Mouse (Mus musculus) limb, embryonic 12.5 days (tissue): ENCODE measurements around the gene Abhd17a. TPM values are rescaled to one million over a fixed set of nuclear protein-coding genes. Genes with fewer than 3 reads are reported as not detected.

Experiments used
- ATAC-seq: fragments of 200-750 bp; cut with Nextera tagmentation; 2 replicates; pipeline ENCODE4 v1.8.0; 2017; ENCODE audit warnings: low read depth, moderate TSS enrichment; ENCODE audit not compliant: insufficient number of reproducible peaks, insufficient read depth, low FRiP score, low TSS enrichment
- H3K27ac ChIP-seq: fragments of 300-500 bp; sonication (generic); 2 replicates; pipeline ENCODE4 v1.5.1; 2016; ENCODE audit warnings: mild to moderate bottlenecking, moderate library complexity
- H3K27me3 ChIP-seq: fragments of 300-500 bp; sonication (generic); 2 replicates; pipeline ENCODE4 v1.6.1; 2016; ENCODE audit warnings: mild to moderate bottlenecking, moderate library complexity
- H3K36me3 ChIP-seq: fragments of 300-500 bp; sonication (generic); 2 replicates; pipeline ENCODE4 v1.6.1; 2016; ENCODE audit warnings: mild to moderate bottlenecking, moderate library complexity
- H3K4me1 ChIP-seq: fragments of 300-500 bp; sonication (generic); replicated peaks from 2 replicates; pipeline ENCODE4 v1.6.1; 2016
- H3K4me2 ChIP-seq: fragments of 300-500 bp; sonication (generic); 2 replicates; pipeline ENCODE4 v1.6.1; 2016; ENCODE audit warnings: mild to moderate bottlenecking, moderate library complexity
- H3K4me3 ChIP-seq: fragments of 300-500 bp; sonication (generic); replicated peaks from 2 replicates; pipeline ENCODE4 v1.5.1; 2016; ENCODE audit warnings: mild to moderate bottlenecking
- H3K9ac ChIP-seq: fragments of 300-500 bp; sonication (generic); replicated peaks from 2 replicates; pipeline ENCODE4 v1.6.1; 2016; ENCODE audit warnings: mild to moderate bottlenecking, moderate library complexity
- H3K9me3 ChIP-seq: fragments of 300-500 bp; sonication (generic); 2 replicates; pipeline ENCODE4 v1.6.1; 2016; ENCODE audit warnings: mild to moderate bottlenecking, moderate library complexity
- WGBS: fragments of 180-500 bp; shearing (Covaris S2); methylation state at CpG from one replicate; pipeline ENCODE4 v1.1.7; 2016; 5-methylcytosine and 5-hydroxymethylcytosine counted together
- polyA plus RNA-seq: library from polyadenylated mRNA; unstranded; fragments of >200 nt; fragmentation: Nextera tagmentation; extraction: Ambion mirVana; gene quantifications from 2 replicates; pipeline ENCODE4 v1.2.1, GENCODE M21; 2016

Gene Abhd17a
- polyA plus RNA-seq, 1 experiment from 2014 or later, result 108 TPM

DNA sequence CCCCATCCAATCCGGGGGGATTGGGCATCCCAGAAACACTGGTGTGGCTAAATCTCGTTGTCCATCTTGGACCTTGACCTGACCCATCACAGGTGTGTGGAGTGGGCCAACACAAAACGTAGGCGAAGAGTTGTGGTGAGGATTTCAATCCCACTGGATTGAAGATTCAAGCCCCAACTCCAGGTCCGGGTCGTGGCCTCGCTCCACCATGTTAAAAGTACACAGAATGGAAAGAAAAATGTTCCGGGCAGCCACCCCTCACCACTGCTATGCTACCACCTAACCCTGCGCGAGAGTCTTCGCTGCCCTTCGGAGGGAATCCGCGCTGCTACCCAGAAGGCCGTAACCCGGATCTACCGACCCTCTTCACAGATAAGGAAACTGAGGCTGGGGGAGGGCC is 14.2 kb downstream of the Abhd17a start:
- Histone ChIP-seq H3K4me1 (peaks cover 52% of the 10 kb centered on the region), H3K27me3 (no peaks in the 10 kb centered on the region), H3K27ac (no peak overlapping the region), H3K4me2 (peak overlapping the region; percentile 98), H3K4me3 (peak overlapping the region; percentile 85), H3K9me3 (no peaks in the 10 kb centered on the region), H3K9ac (peak overlapping the region; percentile 76), H3K36me3 (no peaks in the 10 kb centered on the region)
- whole genome bisulfite sequencing, result 15% methylated on average over 17 of the region's 17 CpGs
- ATAC-seq, result no peak

DNA sequence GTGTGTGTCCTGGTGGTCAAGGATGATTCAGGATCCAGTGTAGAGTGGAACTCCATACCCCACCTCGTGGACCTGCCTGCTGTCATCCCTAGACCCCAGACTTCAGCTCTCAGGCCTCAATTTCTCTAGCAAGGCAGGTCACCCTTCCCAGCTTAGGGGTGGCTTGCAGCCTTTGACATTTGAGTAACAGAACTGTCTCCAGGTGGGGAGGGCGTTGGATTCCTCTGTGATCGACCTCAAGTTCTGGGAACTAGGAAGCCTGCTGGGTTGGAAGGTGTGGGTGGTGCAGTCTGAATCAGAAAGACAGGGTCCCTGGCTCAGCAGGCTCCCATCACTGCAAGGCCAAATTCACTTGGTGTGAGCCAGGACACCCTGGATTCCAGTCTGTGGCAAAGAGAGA is 15.2 kb downstream of the Abhd17a start:
- peaks cover 62% of the 10 kb centered on the region for H3K4me1 ChIP-seq
- no peaks in the 10 kb centered on the region for H3K9me3 ChIP-seq
- no peak for ATAC-seq
- no peak overlapping the region for H3K9ac ChIP-seq
- no peak overlapping the region for H3K27ac ChIP-seq
- H3K4me3 ChIP-seq, result 0 out of 2 replicates have a peak overlapping the region, but pooled peaks have one; percentile 85
- WGBS, result 74% methylated on average over 3 of the region's 3 CpGs
- peak overlapping the region; percentile 98; the same call in 1 of the 2 replicates for H3K4me2 ChIP-seq
- H3K27me3 ChIP-seq, result no peaks in the 10 kb centered on the region
- H3K36me3 ChIP-seq, result no peaks in the 10 kb centered on the region

- no peaks in the 10 kb centered on the region for H3K9me3 ChIP-seq
- H3K9ac ChIP-seq, result no peak overlapping the region
- WGBS, result 73% methylated on average over 9 of the region's 9 CpGs
- no peaks in the 10 kb centered on the region for H3K27me3 ChIP-seq
- no peak overlapping the region for H3K4me3 ChIP-seq
- H3K27ac ChIP-seq, result no peak overlapping the region
- ATAC-seq, result no peak
- H3K4me1 ChIP-seq, result peaks cover 68% of the 10 kb centered on the region
- H3K4me2 ChIP-seq, result 0 out of 2 replicates have a peak overlapping the region, but pooled peaks have one; percentile 2
- peaks cover under 1% of the 10 kb centered on the region; the same call in 1 of the 2 replicates for H3K36me3 ChIP-seq
Observed at GRCm38 (mm10) chr10:80573944-80574343, 16.2 kb downstream of the Abhd17a start.

DNA sequence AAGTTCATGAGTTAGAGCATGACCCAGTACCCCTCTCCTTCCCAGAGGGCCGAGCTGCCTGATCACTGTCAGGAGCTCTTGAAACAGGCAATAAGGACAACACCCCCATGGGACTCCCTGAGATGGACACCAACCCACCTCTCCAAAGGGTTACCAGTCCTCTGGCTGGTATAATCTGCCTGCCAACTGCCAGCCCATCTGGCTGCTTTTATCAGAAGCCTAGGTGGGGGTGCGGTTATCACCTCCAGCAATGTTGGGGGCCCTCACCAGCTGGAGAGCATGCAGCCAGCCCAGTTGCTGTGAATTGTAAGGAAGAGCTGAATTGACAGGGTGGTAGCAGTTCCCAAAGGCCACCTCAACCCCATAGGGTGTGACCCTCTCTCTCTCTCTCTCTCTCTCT is 17.7 kb downstream of the Abhd17a start:
- WGBS, result 94% methylated on average over 2 of the region's 2 CpGs
- no peak overlapping the region for H3K9ac ChIP-seq
- H3K4me2 ChIP-seq, result no peak overlapping the region
- H3K9me3 ChIP-seq, result no peaks in the 10 kb centered on the region
- H3K27ac ChIP-seq, result no peak overlapping the region
- no peak overlapping the region for H3K4me3 ChIP-seq
- no peaks in the 10 kb centered on the region for H3K27me3 ChIP-seq
- no peak for ATAC-seq
- peaks cover 15% of the 10 kb centered on the region for H3K36me3 ChIP-seq
- H3K4me1 ChIP-seq, result peaks cover 61% of the 10 kb centered on the region

DNA sequence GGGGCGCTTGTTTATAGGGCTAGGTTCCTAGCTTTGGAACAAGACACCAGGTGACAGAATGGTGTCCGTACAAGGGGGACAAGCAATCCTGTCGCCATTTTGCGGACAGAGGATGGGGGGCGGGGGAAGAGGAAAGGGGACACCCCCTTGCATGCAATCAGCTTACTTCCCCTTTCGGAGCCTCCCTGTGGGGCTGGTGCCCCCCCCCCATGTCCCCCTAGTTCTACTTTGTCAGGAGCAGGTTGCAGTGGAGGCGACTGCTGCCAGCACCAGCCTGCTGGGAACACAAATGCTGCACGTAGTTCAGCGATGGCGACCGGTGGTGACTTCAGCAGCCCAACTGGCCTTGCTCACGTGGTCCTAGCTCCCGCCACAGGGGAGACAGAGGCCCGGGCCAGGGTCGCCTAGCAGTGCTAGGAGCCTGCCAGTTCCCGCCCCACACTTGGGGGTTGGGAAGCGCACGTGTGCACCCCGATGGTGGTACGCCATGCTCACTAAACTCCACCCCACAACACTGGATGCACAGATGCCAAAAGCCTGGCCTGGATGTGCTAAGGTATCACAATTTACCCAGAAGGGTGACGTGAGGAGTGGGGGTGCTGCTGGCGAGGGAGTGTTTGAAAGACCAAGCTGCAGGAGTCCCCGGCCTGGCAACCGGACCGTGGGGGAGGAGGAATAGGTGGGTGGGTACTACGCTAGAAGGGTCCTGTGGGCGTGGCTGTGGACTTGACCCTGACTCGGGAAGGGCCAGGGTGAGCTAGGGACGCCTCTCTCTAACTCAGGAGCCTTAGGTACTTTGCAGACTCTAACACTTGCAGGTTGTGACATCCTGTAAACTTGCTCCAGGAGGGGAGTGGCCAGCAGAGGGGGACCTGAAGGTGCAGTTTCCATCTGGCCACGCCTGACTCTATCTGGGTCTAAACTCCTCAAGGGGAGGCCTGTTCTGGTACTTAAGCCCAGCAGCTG is 19.0 kb downstream of the Abhd17a start:
- no peaks in the 10 kb centered on the region for H3K27me3 ChIP-seq
- peaks cover 66% of the 10 kb centered on the region for H3K4me1 ChIP-seq
- H3K9me3 ChIP-seq, result no peaks in the 10 kb centered on the region
- peak; percentile 28; the same call in 1 of the 2 replicates for ATAC-seq
- H3K4me3 ChIP-seq, result peak overlapping the region; percentile 26
- peaks cover 16% of the 10 kb centered on the region for H3K36me3 ChIP-seq
- peak overlapping the region; percentile 51 for H3K9ac ChIP-seq
- 18% methylated on average over 30 of the region's 30 CpGs for WGBS
- H3K4me2 ChIP-seq, result peak overlapping the region; percentile 61
- H3K27ac ChIP-seq, result peak overlapping the region; percentile 82

GRCm38 (mm10) chr10:80570419-80570818 is 19.7 kb downstream of the Abhd17a start:
- peaks cover 58% of the 10 kb centered on the region for H3K4me1 ChIP-seq
- ATAC-seq, result no peak
- 88% methylated on average over 10 of the region's 10 CpGs for WGBS
- H3K36me3 ChIP-seq, result peaks cover 20% of the 10 kb centered on the region
- H3K9ac ChIP-seq, result peak overlapping the region; percentile 51
- no peak overlapping the region; the same call in 1 of the 2 replicates for H3K4me3 ChIP-seq
- H3K4me2 ChIP-seq, result peak overlapping the region; percentile 61
- no peaks in the 10 kb centered on the region for H3K27me3 ChIP-seq
- H3K27ac ChIP-seq, result 0 out of 2 replicates have a peak overlapping the region, but pooled peaks have one; percentile 82
- no peaks in the 10 kb centered on the region for H3K9me3 ChIP-seq

DNA sequence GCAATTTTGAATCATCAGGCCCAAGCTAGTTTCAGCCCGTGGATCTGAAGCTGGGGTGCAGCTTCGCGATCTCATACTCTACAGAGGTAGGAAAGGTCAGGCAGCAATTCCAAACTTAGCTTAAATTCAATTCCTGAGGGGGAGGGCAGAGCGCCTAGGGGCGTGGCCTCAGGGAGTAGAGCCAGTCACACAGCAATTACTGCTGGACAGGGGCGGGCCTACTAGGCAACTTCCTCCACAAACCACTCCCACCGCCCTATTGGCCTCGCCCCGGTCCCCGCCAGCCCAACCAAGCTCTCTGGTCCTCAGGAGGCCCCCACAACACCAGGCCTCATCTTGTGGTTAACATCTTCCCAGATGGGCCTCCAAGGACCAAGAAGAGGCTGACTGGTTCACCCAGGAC is 20.5 kb downstream of the Abhd17a start:
- no peak overlapping the region for H3K9ac ChIP-seq
- no peaks in the 10 kb centered on the region for H3K27me3 ChIP-seq
- H3K4me1 ChIP-seq, result peaks cover 51% of the 10 kb centered on the region
- peak overlapping the region; percentile 61 for H3K4me2 ChIP-seq
- WGBS, result 32% methylated on average over 10 of the region's 10 CpGs
- peaks cover 23% of the 10 kb centered on the region for H3K36me3 ChIP-seq
- no peaks in the 10 kb centered on the region for H3K9me3 ChIP-seq
- ATAC-seq, result no peak
- H3K4me3 ChIP-seq, result peak overlapping the region; percentile 9; the same call in 1 of the 2 replicates
- H3K27ac ChIP-seq, result 0 out of 2 replicates have a peak overlapping the region, but pooled peaks have one; percentile 29

DNA sequence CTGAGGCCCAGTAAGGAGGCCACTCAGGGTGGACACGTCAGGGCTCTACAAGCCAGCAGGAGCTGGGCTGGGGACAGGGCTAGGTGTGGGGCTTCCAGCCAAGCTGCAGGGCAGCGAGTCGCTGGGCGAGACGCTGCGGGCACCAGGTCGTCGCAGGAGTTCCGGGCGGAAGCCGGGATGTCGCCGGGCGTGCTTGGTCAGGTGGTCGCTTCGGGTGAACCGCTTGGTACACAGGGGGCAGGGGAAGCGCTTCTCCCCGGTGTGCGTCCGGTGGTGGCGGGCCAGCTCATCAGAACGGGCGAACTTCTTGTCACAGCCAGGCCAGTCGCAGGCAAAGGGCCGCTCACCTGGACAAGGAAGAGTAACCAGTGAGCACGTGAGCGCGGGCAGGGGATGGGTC is 21.3 kb downstream of the Abhd17a start:
- Histone ChIP-seq H3K4me3 (no peak overlapping the region), H3K4me1 (peaks cover 43% of the 10 kb centered on the region)
- no peak for ATAC-seq

GRCm38 (mm10) chr10:80566375-80567092 is 23.6 kb downstream of the Abhd17a start:
- Histone ChIP-seq H3K4me3 (no peak overlapping the region), H3K27me3 (no peaks in the 10 kb centered on the region), H3K9me3 (no peaks in the 10 kb centered on the region), H3K27ac (no peak overlapping the region), H3K4me1 (peaks cover 33% of the 10 kb centered on the region), H3K36me3 (peaks cover 23% of the 10 kb centered on the region), H3K4me2 (no peak overlapping the region), H3K9ac (no peak overlapping the region)
- WGBS, result 28% methylated on average over 17 of the region's 17 CpGs
- ATAC-seq, result no peak

More for the DNA sequence above, 21.3 kb downstream of the Abhd17a start:
- no peaks in the 10 kb centered on the region for H3K9me3 ChIP-seq
- peaks cover 23% of the 10 kb centered on the region for H3K36me3 ChIP-seq
- no peaks in the 10 kb centered on the region for H3K27me3 ChIP-seq
- H3K9ac ChIP-seq, result no peak overlapping the region
- 94% methylated on average over 29 of the region's 29 CpGs for WGBS
- H3K27ac ChIP-seq, result no peak overlapping the region
- no peak overlapping the region for H3K4me2 ChIP-seq

DNA sequence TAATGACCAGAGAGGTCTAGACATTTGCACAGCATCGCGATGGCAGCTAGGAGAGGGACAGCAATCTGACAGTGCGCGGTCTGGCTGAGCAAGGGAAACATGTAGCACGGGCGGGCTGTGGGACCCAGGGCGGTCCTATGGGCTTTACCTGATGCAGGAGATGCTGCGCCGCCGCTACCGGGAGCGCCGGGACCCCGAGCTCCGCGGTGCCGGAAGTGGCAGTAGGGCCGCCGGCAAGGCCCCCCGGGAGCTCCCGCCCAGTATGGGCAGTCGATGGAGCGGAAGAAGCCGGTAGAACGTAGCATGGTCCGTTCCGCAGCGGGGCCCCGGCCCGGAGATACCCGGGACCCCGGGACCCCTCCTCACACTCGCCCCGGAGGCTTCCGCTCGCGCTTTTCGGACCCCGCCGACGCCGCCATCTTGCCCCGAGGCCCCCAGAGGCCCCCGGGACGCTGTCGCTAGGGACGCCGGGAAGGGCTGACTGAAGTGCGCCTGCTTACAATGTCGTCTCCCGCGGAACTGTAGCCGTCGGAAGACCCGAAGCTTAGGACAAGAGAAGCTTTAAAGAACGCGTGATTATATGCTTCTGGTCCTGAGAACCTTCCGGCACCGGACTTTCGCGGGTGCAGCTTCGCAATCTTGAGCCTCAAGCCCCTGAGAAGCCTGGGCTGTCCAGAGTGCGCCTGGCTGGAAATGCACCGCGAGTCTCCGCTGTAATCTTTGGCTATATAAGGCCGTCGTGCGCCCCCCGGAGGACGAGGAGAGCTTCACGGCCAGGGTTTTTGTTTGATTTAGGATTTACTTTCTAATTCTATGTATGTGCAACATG is 28.8 kb downstream of the Abhd17a start, which contains the start of gene Rexo1:
TSS of gene Rexo1 (minus strand) at position 445 of the 829 bp plus-strand sequence.
- Histone ChIP-seq H3K9me3 (no peaks in the 10 kb centered on the region), H3K4me1 (peaks cover 27% of the 10 kb centered on the region), H3K27me3 (no peaks in the 10 kb centered on the region), H3K4me2 (peak within 1 kb of the TSS; percentile 82), H3K36me3 (peaks cover 8% of the 10 kb centered on the region; the same call in 1 of the 2 replicates), H3K27ac (peak within 1 kb of the TSS; percentile 91), H3K9ac (peak within 1 kb of the TSS; percentile 93), H3K4me3 (peak within 1 kb of the TSS; percentile 95)
- WGBS, result under 1% methylated on average over 72 of the region's 72 CpGs
- peak; percentile 75 for ATAC-seq
